Mouse (Mus musculus) spleen, postnatal 10 days (tissue): ENCODE measurements around the gene Vmn2r46.
"Not testable (repeated sequence)": the region's sequence is repeated elsewhere in the genome, so short reads cannot be mapped to it uniquely, and the experiment has no call there.

Experiments
- DNase-seq, 2 experiments: peaks; one replicate each; pipeline ENCODE4 v3.0.0; 2021 to 2022; ENCODE audit warnings: low spot score in 2 of 2

The Vmn2r46 gene

DNA sequence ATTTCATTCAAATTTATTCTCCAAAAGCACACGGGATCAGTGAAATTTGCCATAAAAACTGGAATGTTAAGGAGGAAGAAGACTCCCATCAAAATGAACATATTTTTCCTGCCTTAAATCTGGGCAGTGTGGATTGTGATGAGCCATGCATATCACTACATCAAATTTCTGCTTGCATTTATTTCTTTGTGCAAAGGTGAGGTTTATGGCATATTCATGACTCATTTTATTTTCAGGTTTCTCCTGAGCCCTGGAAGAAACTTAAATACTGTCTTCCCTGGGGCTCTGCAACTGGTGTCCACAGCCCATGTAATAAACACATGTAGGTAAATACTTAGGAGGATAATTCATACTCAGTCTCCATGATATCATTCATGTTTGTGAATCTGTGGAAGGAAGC is at the start of gene Vmn2r46:
Gene Vmn2r46 (minus strand): TSS at position 101 of the 400 bp plus-strand sequence.
- not testable (repeated sequence) for DNase-seq
